Mouse (Mus musculus) monocyte, adult 5-6 weeks (primary cell): ENCODE measurements around the gene Fam71b. TPM values are rescaled to one million over a fixed set of nuclear protein-coding genes. Genes with fewer than 3 reads are reported as not detected.
A peak's percentile ranks its signal among the peaks of the same experiment; 100 is the strongest.

Experiments
- ATAC-seq: fragments of 153-309, 156-312 bp; replicated peaks from 2 replicates; pipeline ENCODE4 v1.8.0; 2017; ENCODE audit warnings: mild to moderate bottlenecking; ENCODE audit not compliant: low TSS enrichment, insufficient number of reproducible peaks, severe bottlenecking, poor library complexity, low FRiP score
- total RNA-seq: library from RNA; stranded (forward); fragments of 200-1000, 200-491, 200-594 nt; gene quantifications from 3 replicates; pipeline ENCODE4 v1.2.3, GENCODE M21; 2017

Gene Fam71b
- total RNA-seq, 1 experiment from 2014 or later: not detected

- no peak for ATAC-seq
These were observed 18.3 kb upstream of the Fam71b start for GRCm38 (mm10) chr11:46377819-46378782.

DNA sequence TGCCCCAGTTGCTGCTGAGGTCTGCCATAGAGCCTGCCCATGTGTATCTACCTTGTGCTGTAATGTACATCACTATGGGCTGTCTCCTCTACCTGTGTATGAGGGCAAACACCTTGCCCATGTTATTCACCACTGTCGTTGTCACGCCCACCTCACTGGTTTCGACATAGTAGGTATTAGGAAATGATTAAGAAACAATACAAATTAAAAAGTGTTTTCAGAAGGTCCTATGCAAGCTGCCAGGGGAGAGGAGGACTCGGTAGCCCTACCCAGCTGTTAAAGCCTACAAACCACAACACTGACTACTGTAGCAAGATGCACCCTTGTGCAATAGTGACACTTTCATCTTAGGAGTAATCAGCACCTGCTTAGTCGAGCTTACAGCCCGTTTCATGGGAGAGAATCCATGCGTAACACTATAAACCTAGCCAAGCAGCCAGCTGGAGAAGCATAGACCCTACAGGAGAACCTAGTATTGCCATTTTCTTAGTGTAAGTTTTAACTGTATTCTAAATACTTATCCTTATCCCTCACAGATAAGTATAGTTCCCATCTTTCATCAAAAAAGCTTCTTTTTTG, 16.2 kb upstream of the Fam71b start:
- peak; percentile 34; the same call in 1 of the 2 replicates for ATAC-seq

DNA sequence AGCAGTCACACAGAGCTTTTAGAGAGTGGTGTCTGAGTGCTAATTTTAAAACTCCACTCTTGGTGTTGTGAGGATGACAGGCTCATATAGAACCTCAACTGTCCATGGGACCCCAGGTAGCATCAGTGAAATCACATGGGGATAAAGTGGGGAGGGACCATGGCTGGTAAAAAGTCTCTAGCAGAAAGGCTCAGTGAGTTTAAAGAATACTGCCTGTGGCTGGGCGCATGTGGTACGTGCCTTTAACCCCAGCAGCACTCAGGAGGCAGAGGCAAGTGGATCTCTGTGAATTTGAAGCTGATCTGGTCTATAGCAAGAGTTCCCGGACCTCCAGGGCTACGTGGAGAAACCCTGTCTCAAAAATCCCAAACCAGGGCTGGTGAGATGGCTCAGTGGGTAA, 13.9 kb upstream of the Fam71b start:
- ATAC-seq: no peak

DNA sequence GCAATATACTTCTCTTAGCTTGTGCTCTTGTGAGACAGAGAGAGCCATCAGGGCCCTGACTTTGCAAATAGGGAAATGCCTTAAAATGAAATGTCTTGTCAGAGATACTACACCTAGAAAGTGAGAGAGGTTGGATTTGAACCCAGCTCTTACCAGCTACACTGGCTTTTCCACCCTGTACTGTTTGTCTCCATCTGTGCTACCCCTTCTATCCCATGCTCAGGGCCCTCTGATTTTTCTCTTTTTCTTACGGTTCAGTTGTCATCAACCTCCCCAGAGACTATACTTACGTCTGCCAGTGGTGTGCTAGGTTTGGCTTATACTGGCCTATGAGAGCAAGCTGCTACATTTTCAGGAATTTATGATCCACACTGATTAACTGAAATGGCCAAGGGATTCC, 11.4 kb upstream of the Fam71b start:
- no peak for ATAC-seq

GRCm38 (mm10) chr11:46386556-46386955, 9.8 kb upstream of the Fam71b start:
- ATAC-seq: no peak

GRCm38 (mm10) chr11:46387061-46387460, 9.3 kb upstream of the Fam71b start:
- ATAC-seq: no peak

- ATAC-seq: no peak
These were observed 7.9 kb upstream of the Fam71b start for GRCm38 (mm10) chr11:46388438-46388837.

GRCm38 (mm10) chr11:46389336-46390117, 6.8 kb upstream of the Fam71b start, which contains the start of gene Itk:
Itk (minus strand) TSS chr11:46389515.
- ATAC-seq: peak; percentile 80

DNA sequence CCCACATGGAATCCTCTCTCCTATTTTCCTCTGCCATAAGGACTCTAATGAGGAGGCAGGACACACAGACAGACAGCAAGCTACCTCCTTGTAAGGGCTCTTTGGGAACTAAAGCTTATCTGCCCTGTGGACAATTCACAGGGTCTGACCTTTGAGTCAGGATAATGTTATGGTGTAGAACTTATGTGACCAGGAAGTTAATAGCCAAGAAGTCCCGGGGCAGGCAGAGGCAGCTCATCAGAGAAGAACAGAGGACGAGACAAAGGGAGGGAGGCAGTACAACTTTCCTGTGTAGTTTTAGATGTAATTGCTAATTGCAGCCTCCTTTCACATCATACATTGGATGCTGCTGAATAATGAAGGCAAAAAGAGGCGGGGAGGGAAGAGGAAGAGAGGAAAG, 5.7 kb upstream of the Fam71b start:
- no peak for ATAC-seq

DNA sequence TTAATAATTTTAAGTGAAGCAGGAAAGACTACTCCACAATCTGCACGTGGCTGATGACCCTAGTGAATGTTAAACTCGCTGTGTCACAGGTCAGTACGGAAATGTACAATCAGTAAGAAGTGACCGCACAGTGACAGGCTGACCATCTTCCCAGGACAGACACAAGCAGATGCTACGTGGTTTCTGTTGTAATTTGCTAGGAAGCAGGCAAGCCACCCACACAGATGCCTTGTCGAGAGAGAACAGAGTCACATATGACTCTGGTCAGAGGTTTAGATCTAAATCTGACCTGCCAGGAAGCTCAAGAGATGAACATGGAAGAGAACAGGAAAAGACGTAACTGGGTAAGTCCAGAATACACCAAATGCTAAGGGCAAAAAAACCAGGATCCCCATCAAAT, 3.5 kb upstream of the Fam71b start:
- no peak for ATAC-seq

- no peak for ATAC-seq
These were observed 2.9 kb upstream of the Fam71b start for GRCm38 (mm10) chr11:46393413-46393812.

GRCm38 (mm10) chr11:46395088-46395487, 1.3 kb upstream of the Fam71b start:
- ATAC-seq: no peak

DNA sequence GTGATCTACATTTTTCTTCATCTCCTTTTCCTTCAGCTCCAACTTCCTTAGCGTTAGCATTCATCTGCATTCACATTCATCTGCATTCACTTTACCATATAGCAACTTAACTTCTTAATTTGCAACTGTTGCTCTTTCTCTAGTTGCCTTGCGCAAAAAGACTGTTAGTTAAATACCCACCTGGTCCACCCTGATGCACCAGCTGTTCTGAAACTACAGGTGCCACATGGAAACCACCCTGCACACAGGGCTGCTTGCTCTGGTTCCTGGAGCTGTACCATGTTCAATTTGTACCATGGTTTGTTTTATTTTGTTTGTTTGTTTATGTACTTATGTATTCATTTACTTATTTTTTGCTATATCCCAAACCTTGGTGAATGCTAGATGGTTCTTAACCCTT, 661 bp upstream of the Fam71b start:
- no peak for ATAC-seq

- ATAC-seq: no peak
These were observed 461 bp downstream of the Fam71b start for GRCm38 (mm10) chr11:46396860-46397179.

- no peak for ATAC-seq
These were observed 1.5 kb downstream of the Fam71b start for GRCm38 (mm10) chr11:46397900-46398299.

GRCm38 (mm10) chr11:46398473-46398872, 2.1 kb downstream of the Fam71b start:
- no peak for ATAC-seq

DNA sequence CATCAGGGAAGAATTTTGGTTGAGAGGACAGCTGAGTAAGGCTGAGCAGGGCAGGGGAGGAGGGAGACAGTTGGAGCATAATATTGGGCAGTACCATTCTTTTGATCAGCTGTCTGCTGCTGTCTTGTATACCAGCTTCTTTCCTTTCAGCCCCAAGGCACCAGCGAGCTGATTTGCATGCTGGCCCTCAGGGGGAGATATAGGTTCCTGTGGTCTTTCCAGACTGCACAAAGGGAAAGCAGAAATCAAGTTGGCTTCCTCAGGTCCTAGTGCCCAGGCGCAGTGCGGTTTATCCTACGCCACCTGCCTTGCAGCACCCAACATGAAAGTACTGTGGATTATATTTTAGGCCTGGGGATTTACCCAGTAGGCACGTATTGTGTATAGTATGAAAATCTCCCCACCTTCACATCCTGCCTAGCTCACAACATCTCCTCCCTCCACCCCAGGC, 2.6 kb downstream of the Fam71b start:
- peak; percentile 69; the same call in 1 of the 2 replicates for ATAC-seq

DNA sequence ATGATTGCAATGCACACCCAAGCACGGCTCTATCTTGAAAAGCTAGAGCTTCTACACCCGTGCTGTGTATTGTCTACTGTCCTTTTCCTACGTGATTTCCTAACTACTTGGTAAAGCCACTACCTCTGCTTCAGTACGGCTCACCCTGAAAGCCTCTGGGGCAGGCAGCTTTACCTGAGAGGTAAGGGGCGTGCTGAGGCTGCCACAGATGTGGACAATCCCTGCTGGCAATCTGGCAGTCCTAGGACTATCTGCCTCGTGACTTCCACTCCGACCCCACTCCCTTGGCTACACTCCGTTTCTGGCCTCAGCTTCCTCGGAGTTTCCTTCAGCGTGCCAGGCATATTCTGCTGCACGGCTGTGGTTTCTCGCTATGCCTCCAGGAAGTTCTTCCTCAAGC, 5.2 kb downstream of the Fam71b start:
- no peak for ATAC-seq

DNA sequence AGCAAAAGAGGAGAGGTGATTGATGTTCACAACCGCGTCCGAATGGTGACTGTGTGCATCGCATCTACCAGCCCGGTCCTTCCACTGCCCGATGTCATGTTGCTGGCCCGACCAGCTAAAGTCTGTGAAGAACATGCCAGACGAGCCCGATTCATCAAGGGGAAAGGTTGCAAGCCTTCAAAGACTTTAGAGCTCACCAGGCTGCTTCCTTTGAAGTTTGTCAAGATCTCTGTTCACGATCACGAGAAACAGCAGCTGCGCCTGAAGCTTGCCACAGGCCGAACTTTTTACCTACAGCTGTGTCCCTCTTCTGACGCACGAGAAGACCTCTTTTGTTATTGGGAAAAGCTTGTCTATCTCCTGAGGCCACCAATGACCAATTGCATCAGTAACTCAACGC, 8.6 kb downstream of the Fam71b start:
- no peak for ATAC-seq
